Mouse (Mus musculus) ES-E14 (cell line): ENCODE measurements around the gene C87436.

Experiments
- CHD2 ChIP-seq: IDR thresholded peaks from 2 replicates; pipeline ENCODE4 v1.6.1; 2014; ENCODE audit warnings: mild to moderate bottlenecking, low read depth, low read length, inconsistent platforms
- HCFC1 ChIP-seq: IDR thresholded peaks from 2 replicates; pipeline ENCODE4 v1.6.1; 2012; ENCODE audit warnings: low read length, inconsistent platforms, borderline replicate concordance; ENCODE audit not compliant: insufficient read depth
- MAFK ChIP-seq: IDR thresholded peaks from 2 replicates; pipeline ENCODE4 v1.6.1; 2014; ENCODE audit warnings: mild to moderate bottlenecking, low read depth, low read length, inconsistent platforms; ENCODE audit not compliant: insufficient read depth
- ZC3H11A ChIP-seq: IDR thresholded peaks from 2 replicates; pipeline ENCODE4 v1.6.1; 2012; ENCODE audit warnings: low read depth, mild to moderate bottlenecking, inconsistent platforms, low read length, borderline replicate concordance
- ZNF384 ChIP-seq: IDR thresholded peaks from 2 replicates; pipeline ENCODE4 v1.6.1; 2012; ENCODE audit warnings: low read depth, low read length, inconsistent platforms

DNA sequence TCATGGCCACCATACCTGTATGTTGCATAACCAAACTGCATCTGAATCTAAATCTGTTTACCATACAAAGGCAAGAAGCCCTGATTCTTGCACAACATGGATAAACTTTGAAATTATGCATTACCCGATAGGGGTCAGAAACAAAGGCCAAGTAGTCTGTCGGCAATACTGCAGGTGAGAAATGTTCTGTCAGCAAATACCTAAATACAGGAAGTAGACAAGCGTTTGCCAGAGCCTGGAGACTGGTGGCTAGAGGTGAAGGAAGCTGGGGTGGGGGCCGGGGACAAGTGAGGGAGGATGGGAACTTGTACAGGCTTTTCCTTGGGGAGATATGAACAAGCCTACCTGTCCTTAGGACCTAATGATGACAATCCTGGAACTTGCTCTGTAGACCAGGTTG, 72.8 kb downstream of the C87436 start:
- TF ChIP-seq MAFK (no peak), ZNF384 (no peak), HCFC1 (no peak), ZC3H11A (no peak), CHD2 (no peak)
